ENCODE assay signal across 13 mouse cellular contexts in the genomic region with DNA sequence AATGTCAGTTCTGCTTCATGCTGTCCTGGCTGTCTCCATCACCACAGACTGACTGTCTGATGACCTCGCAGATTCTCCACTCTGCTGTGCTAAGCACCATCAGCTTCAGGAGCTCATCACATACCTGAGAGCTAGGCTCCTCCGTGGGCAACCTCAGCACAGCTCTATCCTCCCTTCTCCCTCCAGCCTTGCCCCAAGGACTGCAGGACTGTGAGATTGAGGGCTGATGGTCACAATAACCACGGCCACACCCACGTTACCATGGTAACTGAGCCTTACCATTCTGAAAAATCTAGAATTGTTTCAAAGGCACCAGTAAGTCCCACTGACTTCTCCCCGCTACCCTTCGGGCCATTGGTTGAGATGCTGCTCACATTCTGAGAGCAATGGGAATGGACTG. TPM values are rescaled to one million over a fixed set of nuclear protein-coding genes. Genes with fewer than 3 reads are reported as not detected.
A peak's percentile ranks its signal among the peaks of the same experiment; 100 is the strongest.
DNase-seq lines count a peak whose midpoint lies in the region; ATAC-seq lines count a peak whose summit lies in the region.
"Had no signal": no experiment of that assay in that cellular context is flagged by ENCODE, and none has a peak within 500 bp of the region (broad histone marks: within the 10 kb centered on the region; RNA-seq: fewer than 3 reads in every experiment).

No protein-coding gene starts in this region.

- H3K4me3 ChIP-seq in heart, embryonic 11.5 days (ENCODE audit: low read depth, low read length), result no peak overlapping the region
- no peak overlapping the region for H3K4me3 ChIP-seq in midbrain, embryonic 10.5 days
- H3K4me3 ChIP-seq in midbrain, embryonic 14.5 days (replicated peaks; ENCODE audit: low read depth, low read length), result no peak overlapping the region
- no peak overlapping the region for H3K4me3 ChIP-seq in embryonic facial prominence, embryonic 13.5 days
- H3K4me3 ChIP-seq in midbrain, embryonic 15.5 days, result no peak overlapping the region
- H3K4me3 ChIP-seq: liver, embryonic 13.5 days; neural tube, embryonic 13.5 days had no signal

- H3K9ac ChIP-seq in heart, embryonic 11.5 days (ENCODE audit: low read depth, low read length), result no peak overlapping the region
- H3K9ac ChIP-seq in midbrain, embryonic 14.5 days (replicated peaks; ENCODE audit: low read length), result no peak overlapping the region
- H3K9ac ChIP-seq in embryonic facial prominence, embryonic 13.5 days, result no peak overlapping the region
- H3K9ac ChIP-seq in midbrain, embryonic 15.5 days, result no peak overlapping the region
- H3K9ac ChIP-seq: liver, embryonic 13.5 days; neural tube, embryonic 13.5 days had no signal

- intact Hi-C loops in heart, postnatal 25 days (cut with DNase I), result loop anchor here (5.0 kb wide), 1 partner anchor 36 kb away; no protein-coding TSS in a partner anchor

- H3K36me3 ChIP-seq in heart, embryonic 11.5 days (ENCODE audit: control insufficient read depth, insufficient read depth, low read length), result no peaks in the 10 kb centered on the region
- no peaks in the 10 kb centered on the region for H3K36me3 ChIP-seq in midbrain, embryonic 10.5 days
- H3K36me3 ChIP-seq in midbrain, embryonic 14.5 days (ENCODE audit: control insufficient read depth, insufficient read depth, low read length), result no peaks in the 10 kb centered on the region
- no peaks in the 10 kb centered on the region for H3K36me3 ChIP-seq in embryonic facial prominence, embryonic 13.5 days
- H3K36me3 ChIP-seq in midbrain, embryonic 15.5 days (replicated peaks), result no peaks in the 10 kb centered on the region
- H3K36me3 ChIP-seq: liver, embryonic 13.5 days; neural tube, embryonic 13.5 days had no signal

- H3K27me3 ChIP-seq in heart, embryonic 11.5 days (ENCODE audit: control insufficient read depth, insufficient read depth, low read length), result no peaks in the 10 kb centered on the region
- no peaks in the 10 kb centered on the region for H3K27me3 ChIP-seq in midbrain, embryonic 10.5 days (ENCODE audit: low read depth, poor library complexity, severe bottlenecking)
- no peaks in the 10 kb centered on the region for H3K27me3 ChIP-seq in midbrain, embryonic 14.5 days (ENCODE audit: control insufficient read depth, insufficient read depth, low read length)
- no peaks in the 10 kb centered on the region for H3K27me3 ChIP-seq in embryonic facial prominence, embryonic 13.5 days
- H3K27me3 ChIP-seq in midbrain, embryonic 15.5 days (replicated peaks), result no peaks in the 10 kb centered on the region
- H3K27me3 ChIP-seq: neural tube, embryonic 13.5 days had no signal

- H3K9me3 ChIP-seq in heart, embryonic 11.5 days (replicated peaks; ENCODE audit: control insufficient read depth, low read length), result no peaks in the 10 kb centered on the region
- no peaks in the 10 kb centered on the region for H3K9me3 ChIP-seq in midbrain, embryonic 10.5 days (replicated peaks)
- H3K9me3 ChIP-seq in midbrain, embryonic 14.5 days (ENCODE audit: control insufficient read depth, low read length), result no peaks in the 10 kb centered on the region
- H3K9me3 ChIP-seq in embryonic facial prominence, embryonic 13.5 days, result no peaks in the 10 kb centered on the region
- H3K9me3 ChIP-seq in midbrain, embryonic 15.5 days, result no peaks in the 10 kb centered on the region
- H3K9me3 ChIP-seq: liver, embryonic 13.5 days; neural tube, embryonic 13.5 days had no signal

- peaks cover 36% of the 10 kb centered on the region for H3K4me1 ChIP-seq in heart, embryonic 11.5 days (ENCODE audit: control insufficient read depth, insufficient read depth, low read length)
- H3K4me1 ChIP-seq in midbrain, embryonic 10.5 days, result peaks cover 52% of the 10 kb centered on the region
- peaks cover 14% of the 10 kb centered on the region; the same call in 1 of the 2 replicates for H3K4me1 ChIP-seq in midbrain, embryonic 14.5 days (ENCODE audit: control insufficient read depth, insufficient read depth, low read length)
- peaks cover 38% of the 10 kb centered on the region for H3K4me1 ChIP-seq in embryonic facial prominence, embryonic 13.5 days
- H3K4me1 ChIP-seq in midbrain, embryonic 15.5 days, result peaks cover 20% of the 10 kb centered on the region

- ATAC-seq in heart, embryonic 11.5 days (replicated peaks; ENCODE audit: insufficient number of reproducible peaks, low FRiP score, low TSS enrichment), result no peak
- ATAC-seq in midbrain, embryonic 14.5 days (ENCODE audit: low FRiP score, low TSS enrichment), result no peak
- ATAC-seq in embryonic facial prominence, embryonic 13.5 days (ENCODE audit: insufficient number of reproducible peaks, insufficient read depth, low FRiP score, low TSS enrichment, low read depth), result no peak
- peak; percentile 46; the same call in 1 of the 2 replicates for ATAC-seq in midbrain, embryonic 15.5 days (replicated peaks)

- H3K4me2 ChIP-seq in heart, embryonic 11.5 days, result no peak overlapping the region
- H3K4me2 ChIP-seq in midbrain, embryonic 14.5 days (ENCODE audit: low read length), result no peak overlapping the region
- H3K4me2 ChIP-seq in embryonic facial prominence, embryonic 13.5 days, result no peak overlapping the region
- no peak overlapping the region for H3K4me2 ChIP-seq in midbrain, embryonic 15.5 days
- H3K4me2 ChIP-seq: liver, embryonic 13.5 days; neural tube, embryonic 13.5 days had no signal

- peak overlapping the region; percentile 74; the same call in 1 of the 2 replicates for H3K27ac ChIP-seq in heart, embryonic 11.5 days (ENCODE audit: low read depth, low read length)
- peak overlapping the region; percentile 80 for H3K27ac ChIP-seq in midbrain, embryonic 10.5 days (replicated peaks)
- H3K27ac ChIP-seq in midbrain, embryonic 14.5 days (replicated peaks; ENCODE audit: low read depth, low read length), result no peak overlapping the region
- peak overlapping the region; percentile 87 for H3K27ac ChIP-seq in embryonic facial prominence, embryonic 13.5 days
- H3K27ac ChIP-seq in midbrain, embryonic 15.5 days, result no peak overlapping the region
- H3K27ac ChIP-seq: liver, embryonic 13.5 days; macrophage had no signal

- DNase-seq in heart, postnatal 25 days (ENCODE audit: low spot score), result no peak
- DNase-seq in midbrain, embryonic 10.5 days (ENCODE audit: low spot score), result peak; percentile 43
- DNase-seq in midbrain, embryonic 14.5 days, result no peak
- DNase-seq in cerebellum, adult 18-20 months, result no peak
- no peak for DNase-seq in frontal cortex, postnatal 25 days (ENCODE audit: low spot score in 2 of 2)
- DNase-seq: cerebellum, adult 8-10 months; liver, embryonic 13.5 days; thymus, postnatal 36 days had no signal

- 56% methylated on average over 6 of the region's 6 CpGs for WGBS in heart, embryonic 11.5 days (ENCODE audit: insufficient replicate concordance)
- WGBS in midbrain, embryonic 10.5 days, result 48% methylated on average over 6 of the region's 6 CpGs
- WGBS in midbrain, embryonic 14.5 days, result 41% methylated on average over 6 of the region's 6 CpGs
- WGBS in embryonic facial prominence, embryonic 13.5 days, result 46% methylated on average over 6 of the region's 6 CpGs
- 41% methylated on average over 6 of the region's 6 CpGs for WGBS in midbrain, embryonic 15.5 days

RNA-seq across cellular contexts. Expression of a gene that starts 1.5 kb away (rescaled TPM):
- polyA plus RNA-seq in heart, embryonic 11.5 days (2014; fragmentation: Nextera tagmentation; extraction: Ambion mirVana), result 21.3 and 23.8 TPM in 2 replicates
- 10 to 100 TPM; 57.9 to 59.9 TPM for total RNA-seq in heart, postnatal 25 days (2021)
- 14.7 and 14.9 TPM in 2 replicates for polyA plus RNA-seq in midbrain, embryonic 10.5 days (2016; fragmentation: Nextera tagmentation; extraction: Ambion mirVana)
- polyA plus RNA-seq in midbrain, embryonic 14.5 days (2014; fragmentation: Nextera tagmentation; extraction: Ambion mirVana), result 8.7 and 12.5 TPM in 2 replicates
- 35.4 and 35.5 TPM in 2 replicates for polyA plus RNA-seq in embryonic facial prominence, embryonic 13.5 days (2015; fragmentation: Nextera tagmentation; extraction: Ambion mirVana)
- polyA plus RNA-seq in midbrain, embryonic 15.5 days (2015; fragmentation: Nextera tagmentation; extraction: Ambion mirVana), result 10.6 and 11.8 TPM in 2 replicates

Comparison
In these comparisons a context has a peak if more than half of its experiments do, and no peak if none do; other contexts are left out.
1. H3K27ac ChIP-seq: peak in heart, embryonic 11.5 days (single experiment), midbrain, embryonic 10.5 days (single experiment) and embryonic facial prominence, embryonic 13.5 days (single experiment); none in midbrain, embryonic 14.5 days (single experiment) and midbrain, embryonic 15.5 days (single experiment).